Mouse (Mus musculus) right cerebral cortex, postnatal 4 days (tissue): ENCODE data around the gene Eif2s1.

Source experiments
- DNase-seq: peaks from one replicate; pipeline ENCODE4 v3.0.0-alpha.2; 2022

The Eif2s1 gene

DNA sequence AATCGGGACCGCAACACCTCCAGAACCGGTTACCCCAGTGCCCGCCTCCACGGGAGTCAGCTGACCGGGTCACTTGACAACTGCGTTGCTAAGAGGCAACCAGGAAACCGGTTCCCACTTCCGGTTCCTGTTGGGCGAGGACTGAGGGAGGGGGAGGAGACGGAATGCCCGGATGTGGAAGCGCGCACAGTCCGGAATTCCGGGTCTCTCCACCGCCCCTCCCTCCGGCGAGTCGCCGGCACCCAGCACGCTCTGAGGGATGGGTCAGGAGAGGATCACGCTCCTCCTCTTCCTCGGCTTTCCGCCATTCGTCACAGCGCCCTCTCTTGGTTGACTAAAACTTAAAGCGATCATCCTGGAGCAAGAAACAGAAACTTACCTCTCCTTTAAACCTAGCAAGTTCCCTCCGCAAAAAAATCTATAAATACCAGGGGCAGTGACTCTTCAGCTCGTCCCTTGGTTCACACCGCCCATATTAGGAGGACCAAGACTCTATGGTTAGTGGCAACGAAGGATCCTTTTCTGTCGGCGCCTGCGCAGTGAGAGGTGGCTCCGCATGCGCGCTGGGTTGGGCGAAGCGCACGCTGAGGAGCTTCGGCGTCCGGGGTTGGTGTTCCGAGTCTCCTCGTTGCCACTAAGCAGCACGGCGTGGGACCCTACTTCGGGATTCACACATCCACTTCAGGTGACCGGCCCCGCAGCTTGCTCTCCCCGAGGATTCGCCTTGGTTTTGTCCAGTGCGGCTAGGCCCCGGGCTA, at the start of gene Eif2s1, which contains the start of gene Atp6v1d:
Eif2s1 (plus strand) TSS at position 324 of the 758 bp plus-strand sequence.
Atp6v1d (minus strand) TSS at position 143 of the 758 bp plus-strand sequence.
- peak; percentile 95 for DNase-seq

DNA sequence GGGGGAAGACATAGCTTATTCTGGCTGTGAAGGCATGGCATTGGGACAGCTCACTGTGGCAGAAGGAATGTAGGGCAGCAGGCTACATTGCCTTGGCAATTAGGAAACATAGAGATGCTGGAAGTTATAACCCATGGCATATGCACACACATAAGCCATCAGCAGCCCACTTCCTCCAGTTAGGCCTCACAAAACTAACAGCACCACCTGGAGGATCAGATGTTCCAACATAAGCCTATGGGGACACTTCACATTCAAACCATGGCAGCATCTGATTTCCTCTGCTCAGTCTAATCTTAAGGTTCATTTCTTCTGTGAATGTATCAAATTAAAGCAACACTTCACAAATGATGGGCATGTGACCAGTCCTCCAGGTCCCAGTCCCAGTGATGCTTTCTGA, 47.2 kb upstream of the Eif2s1 start:
- no peak for DNase-seq

GRCm38 (mm10) chr12:78834496-78834895, 27.1 kb upstream of the Eif2s1 start:
- no peak for DNase-seq

GRCm38 (mm10) chr12:78839906-78840305, 21.7 kb upstream of the Eif2s1 start:
- DNase-seq = no peak

GRCm38 (mm10) chr12:78842429-78842828, 19.2 kb upstream of the Eif2s1 start:
- no peak for DNase-seq

DNA sequence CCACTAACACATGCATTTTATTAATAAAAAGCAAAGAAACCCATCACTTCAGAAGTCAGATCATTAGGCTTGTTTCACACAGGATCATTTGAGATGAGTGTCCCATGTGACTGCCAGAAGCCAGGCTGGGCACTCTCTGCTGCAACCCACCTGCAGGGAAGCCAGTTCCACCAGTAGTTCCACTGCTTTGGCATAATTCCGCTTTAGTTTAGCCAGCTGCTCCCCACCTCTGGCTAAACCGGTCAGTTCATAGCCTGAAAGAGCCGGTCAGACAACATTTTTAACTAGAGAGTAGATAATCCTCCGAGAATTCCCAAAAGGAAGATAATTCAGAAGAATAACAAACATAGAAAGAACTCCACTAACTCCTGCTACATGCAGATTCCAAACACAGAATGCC, 13.4 kb upstream of the Eif2s1 start:
- no peak for DNase-seq

DNA sequence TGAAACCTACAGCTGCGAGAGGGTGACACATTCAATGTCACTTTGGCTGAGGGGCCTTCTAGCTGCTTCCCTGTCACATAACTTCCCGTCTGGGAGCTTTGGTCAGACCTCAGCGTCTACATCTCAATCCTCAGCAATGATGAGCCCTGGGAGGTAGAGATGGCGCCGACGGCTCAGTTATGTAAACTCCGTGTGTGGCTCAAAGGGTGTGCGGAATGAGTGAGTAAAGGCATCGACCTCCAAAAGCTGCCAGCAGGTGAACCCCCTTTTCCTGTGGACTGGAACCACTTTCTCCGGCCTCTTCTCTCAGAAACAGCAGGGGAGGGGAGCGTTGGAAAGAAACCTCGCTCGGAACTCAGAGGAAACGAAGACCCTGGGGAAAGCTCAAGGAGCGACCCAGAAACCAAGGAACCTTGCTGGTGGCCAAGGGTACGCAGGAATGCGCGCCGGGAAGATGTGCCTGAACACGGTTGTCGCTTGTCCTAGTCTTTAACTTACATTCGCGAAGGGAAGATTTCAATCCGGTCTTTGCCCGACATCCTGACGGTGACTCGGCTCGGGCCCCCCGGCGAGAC, 611 bp upstream of the Eif2s1 start:
- DNase-seq = no peak

GRCm38 (mm10) chr12:78862254-78862730, 673 bp downstream of the Eif2s1 start:
- DNase-seq = no peak

DNA sequence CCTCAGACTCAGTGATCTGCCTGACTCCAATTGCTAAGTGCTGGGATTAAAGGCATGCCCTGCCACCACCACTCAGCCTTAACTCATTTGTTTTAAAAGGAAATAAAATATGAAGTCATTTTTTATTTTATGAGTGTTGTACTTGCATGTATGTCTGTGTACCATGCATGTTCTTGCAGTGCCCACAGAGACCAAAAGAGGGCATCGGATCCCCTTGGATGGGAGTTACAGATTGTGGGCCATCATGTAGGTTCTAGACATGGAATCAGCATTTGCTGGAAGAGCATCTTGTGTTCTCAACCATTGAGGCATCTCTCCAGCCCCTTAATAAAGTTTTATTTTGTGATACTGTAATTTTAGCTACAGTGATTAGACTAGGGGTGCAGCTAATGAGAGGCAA, 3.8 kb downstream of the Eif2s1 start:
- peak; percentile 18 for DNase-seq

GRCm38 (mm10) chr12:78868115-78868514, 6.5 kb downstream of the Eif2s1 start:
- DNase-seq = no peak

DNA sequence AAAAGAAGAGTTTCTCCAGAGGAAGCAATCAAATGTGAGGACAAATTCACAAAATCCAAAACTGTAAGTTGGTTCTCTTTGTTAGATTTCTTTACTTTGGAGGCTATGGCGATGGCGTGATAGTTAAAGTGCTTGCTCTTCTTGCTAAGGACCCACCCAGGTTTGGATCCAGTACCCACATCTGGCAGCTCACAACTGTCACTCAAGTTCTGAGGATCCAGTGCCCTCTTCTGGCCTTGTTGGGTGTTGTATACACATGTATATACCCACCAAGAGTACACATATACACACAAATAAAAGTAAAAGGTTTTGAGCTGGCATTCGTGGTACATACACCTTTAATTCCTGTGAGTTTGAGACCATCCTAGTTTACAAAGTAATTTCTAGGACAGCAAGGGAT, 13.0 kb downstream of the Eif2s1 start:
- DNase-seq = no peak

- no peak for DNase-seq
Observed at GRCm38 (mm10) chr12:78890062-78890461, 28.4 kb downstream of the Eif2s1 start.

DNA sequence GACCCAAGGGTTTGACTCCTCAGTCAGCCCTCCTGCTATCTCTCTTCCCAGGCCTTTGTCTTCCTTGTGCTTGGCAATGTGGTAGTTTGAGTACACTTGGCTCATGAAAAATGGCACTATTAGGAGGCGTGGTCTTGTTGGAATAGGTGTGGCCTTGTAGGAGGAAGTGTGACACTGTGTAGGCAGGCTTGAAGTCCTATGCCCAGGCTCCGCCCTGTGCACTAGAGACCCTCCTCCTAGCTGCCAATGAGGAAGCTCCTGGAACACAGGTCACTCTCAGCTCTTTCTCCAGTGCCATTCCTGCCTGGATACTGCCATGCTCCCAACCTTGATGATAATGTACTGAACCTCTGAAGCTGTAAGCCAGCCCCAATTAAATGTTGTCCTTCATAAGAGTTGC, 29.5 kb downstream of the Eif2s1 start:
- no peak for DNase-seq

DNA sequence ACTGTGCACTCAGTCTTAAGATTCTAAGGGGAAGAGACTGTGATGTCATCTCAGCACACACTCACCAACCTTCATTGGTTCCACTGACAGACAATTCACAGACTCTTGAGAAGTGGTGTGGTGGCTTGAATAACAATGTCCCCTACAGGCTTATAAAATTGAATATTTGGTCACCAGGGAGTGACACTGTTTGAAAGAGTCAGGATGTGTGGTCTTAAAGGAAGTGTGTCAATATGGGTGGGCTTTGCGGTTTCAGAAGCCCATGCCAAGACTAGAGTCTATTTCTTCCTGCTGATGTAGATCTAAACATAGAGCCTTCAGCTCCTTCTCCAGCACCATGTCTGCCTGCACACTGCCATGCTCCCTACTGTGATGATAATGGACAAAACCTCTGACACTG, 36.2 kb downstream of the Eif2s1 start:
- no peak for DNase-seq

DNA sequence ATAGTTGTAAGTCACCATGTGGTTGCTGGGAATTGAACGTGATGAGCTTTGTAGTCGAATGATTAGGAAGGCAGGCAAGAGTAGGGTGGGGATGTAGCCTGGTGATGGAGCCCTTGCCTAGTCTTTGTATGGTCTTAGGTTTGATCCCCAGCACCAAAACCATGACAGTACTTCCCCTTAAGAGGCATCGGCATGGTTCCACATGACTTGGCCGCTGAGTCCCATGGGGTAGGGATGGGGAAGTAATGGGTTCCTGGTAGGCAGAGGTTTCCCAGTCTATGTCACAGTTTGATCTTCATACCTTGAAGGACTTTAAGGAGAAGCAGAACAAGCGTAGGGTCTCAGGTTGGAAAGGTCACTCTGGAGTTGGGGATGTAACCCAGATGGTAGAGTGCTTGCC, 39.8 kb downstream of the Eif2s1 start:
- no peak for DNase-seq

GRCm38 (mm10) chr12:78903313-78903712, 41.7 kb downstream of the Eif2s1 start:
- no peak for DNase-seq

- no peak for DNase-seq
Observed at GRCm38 (mm10) chr12:78904499-78904898, 42.9 kb downstream of the Eif2s1 start.

GRCm38 (mm10) chr12:78906707-78907162, 45.1 kb downstream of the Eif2s1 start, which contains the start of gene Plek2:
Gene Plek2 (minus strand): TSS chr12:78906964.
- DNase-seq = peak; percentile 53

DNA sequence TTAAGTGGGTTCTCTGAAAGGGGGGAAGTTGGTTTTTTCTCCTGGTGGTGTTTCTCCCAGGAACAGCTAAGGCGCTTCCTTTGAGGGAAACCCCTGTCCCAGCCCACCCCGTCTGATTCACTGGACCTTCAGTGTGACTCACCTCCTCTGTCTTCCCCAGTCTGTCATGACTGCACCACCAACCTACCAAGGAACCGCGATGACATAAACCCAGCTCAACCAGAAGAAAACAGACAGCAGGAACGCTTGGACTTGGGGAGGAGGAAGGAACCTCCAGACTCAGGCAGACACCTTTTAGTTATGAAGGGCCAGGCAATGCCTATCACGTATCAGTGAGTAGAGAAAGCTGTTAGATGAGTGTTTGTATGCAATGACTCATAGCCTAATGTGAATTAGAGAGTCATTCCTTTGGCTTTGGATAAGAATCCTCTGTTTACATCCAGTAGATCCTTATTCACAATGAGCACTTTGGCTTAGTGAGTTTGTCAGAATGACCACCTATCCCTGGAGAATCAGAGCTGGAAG, 46.5 kb downstream of the Eif2s1 start:
- no peak for DNase-seq

GRCm38 (mm10) chr12:78910684-78911461, 49.3 kb downstream of the Eif2s1 start:
- DNase-seq = no peak

- no peak for DNase-seq
Observed at GRCm38 (mm10) chr12:78911707-78912417, 50.2 kb downstream of the Eif2s1 start.

DNA sequence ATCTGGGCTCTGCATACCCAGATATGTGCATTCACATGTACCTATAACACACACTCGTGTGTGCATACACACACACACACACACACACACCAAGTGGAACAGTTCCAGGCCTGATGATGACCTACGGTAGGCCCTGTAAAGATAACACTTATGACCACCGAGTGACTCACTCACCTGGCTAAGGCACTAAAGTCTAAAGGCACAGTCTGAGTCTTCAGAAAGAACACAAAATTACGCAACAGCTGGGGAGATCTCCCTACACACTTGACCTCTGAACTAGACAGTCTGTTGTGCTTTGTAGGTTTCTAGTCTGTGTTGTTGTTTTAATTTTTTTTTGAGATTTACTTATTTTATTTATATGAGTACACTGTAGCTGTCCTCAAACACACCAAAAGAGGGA, 52.8 kb downstream of the Eif2s1 start:
- DNase-seq = no peak

GRCm38 (mm10) chr12:78915561-78915960, 53.9 kb downstream of the Eif2s1 start:
- no peak for DNase-seq
